Mouse (Mus musculus): Measurements from ENCODE around the gene Ofcc1. TPM values are rescaled to one million over a fixed set of nuclear protein-coding genes. Genes with fewer than 3 reads are reported as not detected.

The Ofcc1 gene
- total RNA-seq (2021): not detected

DNA sequence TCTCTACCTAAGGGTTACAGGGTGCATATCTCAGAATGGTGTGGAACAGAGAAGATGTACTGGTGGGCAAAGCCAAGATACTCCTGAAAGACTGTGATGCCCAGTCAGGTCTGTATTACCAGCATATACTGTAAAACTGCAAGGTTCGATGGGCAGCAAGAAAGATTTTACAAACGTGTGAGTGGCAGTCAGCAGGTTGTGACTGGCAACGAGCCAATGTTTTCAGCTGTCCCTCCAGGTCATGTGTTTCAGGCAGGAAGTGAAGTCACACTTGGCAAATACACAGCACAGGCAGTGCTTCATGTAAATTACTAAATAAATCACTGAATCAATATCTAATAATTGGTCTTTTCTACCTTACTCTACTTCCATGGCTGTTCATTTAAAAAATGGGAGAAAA lies at the start of gene Ofcc1:
TSS of gene Ofcc1 (minus strand) at position 163 of the 400 bp plus-strand sequence.
- DNase-seq (ENCODE audit: extremely low spot score in 1 of 2, low spot score in 1 of 2): no peak

- no peak for DNase-seq (ENCODE audit: extremely low spot score in 1 of 2, low spot score in 1 of 2)
Measured at GRCm38 (mm10) chr13:40390120-40390519, 28.9 kb upstream of the Ofcc1 start.

DNA sequence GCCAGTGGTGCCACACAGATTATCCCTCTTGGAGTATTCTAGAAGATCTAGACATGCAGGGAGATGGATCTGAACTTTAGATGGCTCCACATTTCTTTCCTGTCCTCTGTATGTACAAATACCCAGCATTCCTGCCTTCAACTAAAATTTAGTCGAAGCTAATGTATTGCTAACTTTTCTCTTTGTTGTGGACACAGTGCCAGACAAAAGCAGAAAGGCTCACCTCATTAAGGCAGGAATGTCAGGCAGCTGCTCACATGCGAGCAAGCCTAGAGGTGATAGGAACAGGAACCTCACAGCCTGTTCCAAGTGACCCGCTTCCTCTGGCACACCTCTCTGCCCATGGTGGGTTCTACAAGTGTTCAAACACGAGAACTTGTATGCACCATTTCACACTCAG lies 26.2 kb upstream of the Ofcc1 start:
- DNase-seq (ENCODE audit: extremely low spot score in 1 of 2, low spot score in 1 of 2): no peak

DNA sequence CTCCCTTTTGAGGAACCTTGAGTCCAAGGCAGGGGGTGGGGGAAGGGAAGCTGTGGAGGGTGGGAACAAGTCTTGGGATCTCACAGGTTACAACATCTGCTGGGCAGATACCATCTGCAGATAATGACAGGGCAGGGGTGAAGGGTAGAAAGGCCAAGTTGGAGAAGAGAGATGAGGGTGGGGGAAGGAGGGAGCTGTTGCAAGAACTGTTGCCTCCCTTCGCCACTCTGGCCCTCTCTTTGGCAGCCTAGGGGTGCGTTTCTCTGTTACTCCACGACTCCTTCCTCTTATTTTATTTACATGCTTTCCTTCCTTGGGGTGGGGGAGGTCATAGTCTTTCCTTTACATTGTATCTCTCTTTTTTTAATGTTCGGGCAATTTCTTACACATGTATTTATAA lies 23.7 kb upstream of the Ofcc1 start:
- DNase-seq (ENCODE audit: extremely low spot score in 1 of 2, low spot score in 1 of 2): no peak

DNA sequence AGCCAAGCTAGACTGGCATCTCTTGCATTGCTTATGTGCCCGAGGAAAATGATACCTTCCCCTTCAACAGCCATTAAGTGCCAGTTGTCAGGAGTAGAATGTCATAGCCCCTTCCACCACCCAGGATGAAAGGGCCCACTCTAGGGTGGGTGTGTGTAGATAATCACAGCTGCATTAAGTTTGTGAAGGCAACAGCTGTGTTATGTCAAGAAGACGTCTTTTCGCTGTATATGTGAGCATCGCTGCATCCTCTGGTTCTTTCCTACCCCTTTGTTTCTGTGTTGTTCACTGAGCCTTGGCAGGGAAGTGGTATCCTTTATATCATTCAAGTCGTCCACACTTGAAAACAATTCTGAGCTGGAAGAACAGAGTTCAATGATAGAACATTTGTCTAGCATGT lies 15.5 kb upstream of the Ofcc1 start:
- DNase-seq (ENCODE audit: extremely low spot score in 1 of 2, low spot score in 1 of 2): no peak

- no peak for DNase-seq (ENCODE audit: extremely low spot score in 1 of 2, low spot score in 1 of 2)
Measured at GRCm38 (mm10) chr13:40366762-40367161, 5.5 kb upstream of the Ofcc1 start.

- DNase-seq (ENCODE audit: extremely low spot score in 1 of 2, low spot score in 1 of 2): no peak
Measured at GRCm38 (mm10) chr13:40364855-40365254, 3.6 kb upstream of the Ofcc1 start.

- no peak for DNase-seq (ENCODE audit: extremely low spot score in 1 of 2, low spot score in 1 of 2)
Measured at GRCm38 (mm10) chr13:40360692-40361091, 558 bp downstream of the Ofcc1 start.

DNA sequence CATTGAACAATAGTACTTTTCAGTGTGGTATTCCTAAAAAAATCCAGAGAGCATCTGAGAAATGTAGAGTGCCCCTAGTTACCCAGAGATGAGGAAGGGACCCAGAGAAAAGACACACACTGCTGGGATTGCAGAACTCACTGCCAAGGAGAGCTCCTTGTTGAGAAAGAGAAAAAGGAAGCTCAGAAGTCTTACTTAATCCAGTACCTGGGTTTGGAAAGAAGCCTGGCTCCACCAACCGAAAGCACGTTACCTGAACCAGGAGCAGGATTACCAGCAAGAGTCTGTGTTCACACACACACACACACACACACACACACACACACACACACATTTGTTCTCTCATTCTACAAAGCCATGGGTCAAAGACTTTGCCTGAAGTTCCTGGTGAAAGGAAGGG lies 14.2 kb downstream of the Ofcc1 start:
- DNase-seq (ENCODE audit: extremely low spot score in 1 of 2, low spot score in 1 of 2): no peak

GRCm38 (mm10) chr13:40323301-40323700 lies 37.9 kb downstream of the Ofcc1 start:
- DNase-seq (ENCODE audit: extremely low spot score in 1 of 2, low spot score in 1 of 2): no peak

- no peak for DNase-seq (ENCODE audit: extremely low spot score in 1 of 2, low spot score in 1 of 2)
Measured at GRCm38 (mm10) chr13:40320814-40321525, 40.3 kb downstream of the Ofcc1 start.

DNA sequence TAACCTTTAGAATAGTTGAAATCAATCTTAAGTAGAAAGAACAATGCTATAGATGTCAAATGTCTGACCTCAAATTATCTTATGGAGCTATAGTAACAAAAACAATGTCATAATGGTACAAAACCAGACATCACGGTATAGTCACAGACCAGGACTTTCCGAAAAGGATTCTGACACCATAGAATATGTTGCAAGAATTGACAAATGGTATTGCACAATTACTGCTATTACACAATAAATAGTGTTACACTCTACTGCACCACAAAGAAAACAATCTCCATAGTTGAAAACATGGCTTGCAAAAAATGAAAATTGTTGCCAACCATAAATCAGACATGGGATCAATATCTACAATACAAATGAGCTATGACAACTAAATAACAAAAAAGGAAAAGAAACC lies 43.5 kb downstream of the Ofcc1 start:
- no peak for DNase-seq (ENCODE audit: extremely low spot score in 1 of 2, low spot score in 1 of 2)

GRCm38 (mm10) chr13:40315158-40315792 lies 46.0 kb downstream of the Ofcc1 start:
- no peak for DNase-seq (ENCODE audit: extremely low spot score in 1 of 2, low spot score in 1 of 2)

DNA sequence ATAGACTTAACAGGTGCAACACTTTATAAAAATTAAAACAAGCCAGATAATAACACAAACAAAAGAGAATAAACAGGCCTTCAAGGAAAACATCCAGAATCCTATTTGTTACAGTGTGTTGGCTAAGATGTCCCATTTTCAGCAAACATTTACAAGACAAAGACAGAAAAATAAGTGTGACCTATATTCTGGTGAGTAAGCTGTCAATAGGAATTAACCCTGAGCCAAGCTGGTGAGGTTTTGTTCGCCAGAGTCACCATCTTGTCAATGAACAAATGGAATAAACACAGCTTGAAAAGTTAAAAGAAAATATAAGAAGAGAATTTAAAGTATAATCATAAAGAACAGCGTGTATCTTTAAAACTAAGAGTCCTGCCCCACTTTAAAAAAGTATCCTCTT lies 68.4 kb downstream of the Ofcc1 start:
- no peak for DNase-seq (ENCODE audit: extremely low spot score in 1 of 2, low spot score in 1 of 2)

GRCm38 (mm10) chr13:40290846-40291245 lies 70.4 kb downstream of the Ofcc1 start:
- DNase-seq (ENCODE audit: extremely low spot score in 1 of 2, low spot score in 1 of 2): no peak

- no peak for DNase-seq (ENCODE audit: extremely low spot score in 1 of 2, low spot score in 1 of 2)
Measured at GRCm38 (mm10) chr13:40288650-40289049, 72.6 kb downstream of the Ofcc1 start.

- DNase-seq (ENCODE audit: extremely low spot score in 1 of 2, low spot score in 1 of 2): no peak
Measured at GRCm38 (mm10) chr13:40287266-40288002, 73.8 kb downstream of the Ofcc1 start.

DNA sequence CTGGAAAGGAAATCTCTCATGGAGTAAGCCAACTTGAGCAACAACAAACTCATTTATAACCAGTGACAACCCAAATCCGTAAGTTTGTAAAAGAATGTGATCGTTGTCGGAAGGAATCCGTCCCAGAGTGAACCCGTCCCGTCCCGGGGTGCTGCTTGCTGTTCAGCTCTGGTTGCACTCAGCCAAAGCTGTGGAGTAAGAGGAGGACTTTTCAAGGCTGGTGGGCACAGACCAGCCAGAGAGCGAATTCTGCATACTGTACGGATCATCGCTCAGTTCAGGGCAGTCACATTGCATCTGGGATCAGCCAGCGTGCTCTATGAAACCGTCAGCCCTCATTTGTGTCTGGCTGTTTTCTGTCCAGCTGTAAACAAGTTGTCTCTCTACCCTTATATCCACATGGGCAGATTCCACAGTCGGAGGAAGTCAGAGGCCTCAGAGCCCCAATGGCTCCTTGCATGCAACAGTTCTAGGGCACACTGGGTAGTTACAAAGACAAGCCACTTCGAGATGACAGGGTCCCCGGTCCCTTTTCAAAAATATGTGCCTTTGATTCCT lies 75.9 kb downstream of the Ofcc1 start:
- no peak for DNase-seq (ENCODE audit: extremely low spot score in 1 of 2, low spot score in 1 of 2)

- DNase-seq (ENCODE audit: extremely low spot score in 1 of 2, low spot score in 1 of 2): no peak
Measured at GRCm38 (mm10) chr13:40280616-40281015, 80.6 kb downstream of the Ofcc1 start.

DNA sequence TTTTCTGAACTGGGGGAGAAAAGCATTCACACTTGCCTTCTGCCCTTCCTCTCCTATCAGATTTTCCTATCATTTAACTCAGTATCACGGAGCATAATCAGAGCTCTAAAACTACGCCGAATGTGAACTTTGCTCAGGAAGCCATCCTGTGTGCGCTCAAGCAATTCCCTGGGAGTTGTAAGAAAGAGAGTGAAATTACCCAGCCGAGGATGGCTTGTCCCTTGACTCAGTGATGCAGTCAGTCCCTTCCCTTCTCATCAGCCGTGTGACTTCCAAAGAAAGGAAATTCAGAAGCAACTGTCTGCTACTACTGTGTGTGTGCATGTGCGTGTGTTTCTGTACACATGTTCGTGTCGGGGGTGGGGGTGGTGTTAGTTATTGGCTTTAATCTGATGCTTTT lies 93.7 kb downstream of the Ofcc1 start:
- DNase-seq (ENCODE audit: extremely low spot score in 1 of 2, low spot score in 1 of 2): no peak

DNA sequence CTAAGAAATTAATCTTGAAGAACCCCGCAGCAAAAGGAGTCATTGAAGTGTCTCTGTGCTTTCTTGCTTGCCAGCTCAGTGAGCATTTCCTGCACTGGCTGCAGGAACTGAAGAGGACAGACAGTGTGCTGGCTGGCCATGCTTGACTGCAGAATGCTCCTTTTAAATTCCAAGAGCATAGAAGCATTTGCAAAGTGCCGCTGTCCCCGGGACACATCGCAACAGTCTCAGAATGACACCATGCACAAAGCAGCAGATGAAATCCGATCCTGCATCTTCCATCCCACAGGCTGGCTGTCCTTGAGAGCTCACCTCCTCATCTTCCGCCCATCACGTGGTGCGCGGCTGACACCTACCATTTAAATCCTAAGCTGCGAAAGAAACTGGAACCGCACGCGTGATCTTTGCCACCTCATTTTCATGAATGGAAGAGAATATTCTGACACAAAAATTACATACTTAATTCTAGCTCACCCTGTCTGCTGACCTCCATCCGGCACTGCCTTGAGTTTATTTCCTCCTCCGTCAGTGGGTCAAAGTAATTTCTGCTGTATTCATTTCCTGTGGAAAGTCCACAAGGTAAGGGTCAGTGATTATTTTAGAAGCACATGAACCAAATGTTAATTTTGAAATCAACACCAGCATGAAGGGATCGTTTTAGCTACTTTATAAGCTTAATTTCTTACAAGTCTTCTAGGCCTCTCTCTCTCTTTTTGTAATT lies 98.0 kb downstream of the Ofcc1 start:
- DNase-seq (ENCODE audit: extremely low spot score in 1 of 2, low spot score in 1 of 2): no peak

Measured in layer of hippocampus, postnatal 25 days (tissue).